ENCODE assay signal across 28 mouse cellular contexts in the genomic region with DNA sequence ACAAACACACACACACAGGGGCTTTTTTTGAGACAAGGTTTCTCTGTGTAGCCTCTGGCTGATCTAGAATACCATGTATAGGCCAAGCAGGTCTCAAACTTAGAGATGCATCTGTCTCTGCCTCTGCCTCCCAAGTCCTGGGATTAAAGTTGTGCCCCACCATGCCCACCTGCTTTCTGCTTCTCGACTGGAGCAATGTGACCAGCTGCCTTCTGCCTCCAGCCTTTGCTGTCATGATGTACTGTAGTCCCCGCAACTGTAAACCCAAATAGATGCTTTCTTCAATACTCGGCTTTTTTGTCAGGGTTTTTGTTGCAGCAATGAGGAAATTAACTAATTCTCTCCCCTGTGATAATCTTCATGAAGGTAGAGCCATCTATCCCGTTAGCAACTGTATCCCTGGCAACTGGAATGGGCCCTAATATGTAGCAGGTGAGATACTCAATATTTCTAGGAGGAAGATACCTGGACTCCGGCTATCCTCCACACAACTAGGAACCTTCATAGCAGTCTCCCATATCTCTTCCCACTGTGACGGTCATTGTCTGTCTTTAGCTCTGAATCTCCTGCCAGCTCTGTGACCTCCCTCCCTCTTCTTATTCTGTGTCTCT. TPM values are rescaled to one million over a fixed set of nuclear protein-coding genes. Genes with fewer than 3 reads are reported as not detected.
DNase-seq lines count a peak whose midpoint lies in the region; ATAC-seq and TF ChIP-seq lines count a peak whose summit lies in the region.
"Had no signal": no experiment of that assay in that cellular context is flagged by ENCODE, and none has a peak within 500 bp of the region (broad histone marks: within the 10 kb centered on the region; RNA-seq: fewer than 3 reads in every experiment).

No protein-coding gene starts in this region.

- no peaks in the 10 kb centered on the region for H3K9me3 ChIP-seq in heart, embryonic 12.5 days (replicated peaks)
- H3K9me3 ChIP-seq in liver, embryonic 12.5 days (replicated peaks), result no peaks in the 10 kb centered on the region
- H3K9me3 ChIP-seq in liver, postnatal 0 days (ENCODE audit: low read length), result no peaks in the 10 kb centered on the region
- H3K9me3 ChIP-seq: embryonic facial prominence, embryonic 13.5 days; forebrain, embryonic 10.5 days; heart, embryonic 15.5 days; hindbrain, embryonic 12.5 days; limb, embryonic 10.5 days; limb, embryonic 15.5 days; midbrain, embryonic 10.5 days; neural tube, embryonic 12.5 days; stomach, embryonic 15.5 days had no signal

- no peak for TF ChIP-seq EP300 in liver, postnatal 0 days (IDR thresholded peaks at IDR 0.05; ENCODE audit: low read depth)

- WGBS in heart, embryonic 12.5 days, result 64% methylated on average over 6 of the region's 6 CpGs
- 54% methylated on average over 6 of the region's 6 CpGs for WGBS in liver, embryonic 12.5 days (ENCODE audit: insufficient replicate concordance)
- 69% methylated on average over 6 of the region's 6 CpGs for WGBS in liver, postnatal 0 days (ENCODE audit: insufficient replicate concordance)

- H3K27ac ChIP-seq in heart, embryonic 12.5 days (ENCODE audit: poor library complexity, severe bottlenecking), result no peak overlapping the region
- no peak overlapping the region for H3K27ac ChIP-seq in liver, embryonic 12.5 days
- H3K27ac ChIP-seq in liver, postnatal 0 days (ENCODE audit: low read depth), result no peak overlapping the region
- H3K27ac ChIP-seq: embryonic facial prominence, embryonic 13.5 days; forebrain, embryonic 10.5 days; heart, embryonic 15.5 days; hindbrain, embryonic 12.5 days; hindbrain, postnatal 0 days; limb, embryonic 10.5 days; limb, embryonic 15.5 days; liver, embryonic 14.5 days; midbrain, embryonic 10.5 days; neural tube, embryonic 12.5 days; stomach, embryonic 15.5 days had no signal

- H3K9ac ChIP-seq in heart, embryonic 12.5 days, result no peak overlapping the region
- H3K9ac ChIP-seq in liver, embryonic 12.5 days, result 0 out of 2 replicates have a peak overlapping the region, but pooled peaks have one; percentile 17
- no peak overlapping the region for H3K9ac ChIP-seq in liver, postnatal 0 days (replicated peaks)
- H3K9ac ChIP-seq: embryonic facial prominence, embryonic 13.5 days; heart, embryonic 15.5 days; hindbrain, embryonic 12.5 days; limb, embryonic 15.5 days; liver, embryonic 14.5 days; lung, embryonic 14.5 days; neural tube, embryonic 12.5 days; stomach, embryonic 15.5 days had no signal

- H3K27me3 ChIP-seq in heart, embryonic 12.5 days (replicated peaks), result 0 out of 2 replicates have a peak, but pooled peaks cover 6% of the 10 kb centered on the region
- peaks cover 37% of the 10 kb centered on the region for H3K27me3 ChIP-seq in liver, embryonic 12.5 days (replicated peaks)
- H3K27me3 ChIP-seq in liver, postnatal 0 days (ENCODE audit: insufficient read depth, low read length), result no peaks in the 10 kb centered on the region
- H3K27me3 ChIP-seq: neural tube, embryonic 12.5 days; stomach, embryonic 15.5 days had no signal

- no peaks in the 10 kb centered on the region for H3K4me1 ChIP-seq in heart, embryonic 12.5 days (replicated peaks)
- H3K4me1 ChIP-seq in liver, embryonic 12.5 days, result peaks cover 2% of the 10 kb centered on the region; the same call in 1 of the 2 replicates
- peaks cover 8% of the 10 kb centered on the region for H3K4me1 ChIP-seq in liver, postnatal 0 days (ENCODE audit: insufficient read depth)
- H3K4me1 ChIP-seq: heart, embryonic 15.5 days; hindbrain, embryonic 12.5 days; limb, embryonic 10.5 days; neural tube, embryonic 12.5 days had no signal

- no peak for ATAC-seq in heart, embryonic 12.5 days (ENCODE audit: insufficient number of reproducible peaks, low FRiP score)
- ATAC-seq in liver, embryonic 12.5 days, result no peak
- no peak for ATAC-seq in liver, postnatal 0 days
- ATAC-seq: activated CD4-positive, CD25-positive, alpha-beta regulatory T cell, adult 4 months; forebrain, embryonic 16.5 days; hindbrain, postnatal 0 days; intestine, embryonic 16.5 days; midbrain, embryonic 16.5 days had no signal

- no peaks in the 10 kb centered on the region for H3K36me3 ChIP-seq in heart, embryonic 12.5 days
- no peaks in the 10 kb centered on the region for H3K36me3 ChIP-seq in liver, embryonic 12.5 days
- H3K36me3 ChIP-seq in liver, postnatal 0 days (replicated peaks; ENCODE audit: insufficient read depth, low read length), result no peaks in the 10 kb centered on the region
- H3K36me3 ChIP-seq: embryonic facial prominence, embryonic 13.5 days; forebrain, embryonic 10.5 days; heart, embryonic 15.5 days; hindbrain, embryonic 12.5 days; limb, embryonic 10.5 days; limb, embryonic 15.5 days; midbrain, embryonic 10.5 days; neural tube, embryonic 12.5 days; stomach, embryonic 15.5 days had no signal

- 0 out of 2 replicates have a peak overlapping the region, but pooled peaks have one; percentile 2 for H3K4me2 ChIP-seq in heart, embryonic 12.5 days
- H3K4me2 ChIP-seq in liver, embryonic 12.5 days, result no peak overlapping the region
- H3K4me2 ChIP-seq in liver, postnatal 0 days (ENCODE audit: low read depth, low read length), result no peak overlapping the region
- H3K4me2 ChIP-seq: embryonic facial prominence, embryonic 13.5 days; heart, embryonic 15.5 days; hindbrain, embryonic 12.5 days; limb, embryonic 15.5 days; lung, embryonic 14.5 days; neural tube, embryonic 12.5 days had no signal

- no peak overlapping the region for H3K4me3 ChIP-seq in heart, embryonic 12.5 days
- no peak overlapping the region for H3K4me3 ChIP-seq in liver, embryonic 12.5 days
- no peak overlapping the region for H3K4me3 ChIP-seq in liver, postnatal 0 days (ENCODE audit: low read depth, low read length)
- H3K4me3 ChIP-seq: embryonic facial prominence, embryonic 13.5 days; forebrain, embryonic 10.5 days; heart, embryonic 15.5 days; hindbrain, embryonic 12.5 days; limb, embryonic 10.5 days; limb, embryonic 15.5 days; midbrain, embryonic 10.5 days; neural tube, embryonic 12.5 days; stomach, embryonic 15.5 days had no signal

- no peak for TF ChIP-seq CTCF in liver, postnatal 0 days (IDR thresholded peaks at IDR 0.05; ENCODE audit: low read depth)

- DNase-seq in cerebellum, adult 11-12 months, result peak; percentile 55
- DNase-seq in cerebellum, postnatal 14 days, result no peak
- DNase-seq in heart, postnatal 4 days, result no peak
- no peak for DNase-seq in liver, postnatal 0 days
- no peak for DNase-seq in left cerebral cortex, adult 9 months (ENCODE audit: low spot score in 2 of 2)
- DNase-seq: kidney, adult 9 months; lung, embryonic 14.5 days; lung, postnatal 14 days; right cerebral cortex, postnatal 14 days; thymus, postnatal 14 days had no signal

RNA-seq across cellular contexts. Expression of gene Paqr7, which starts 13.3 kb away (rescaled TPM):
- polyA plus RNA-seq in heart, embryonic 12.5 days (2016; fragmentation: Nextera tagmentation; extraction: Ambion mirVana), result 12.3 and 12.9 TPM in 2 replicates
- 1 to 10 TPM; 8.2 to 9.0 TPM for total RNA-seq in heart, postnatal 4 days (2021)
- 6.5 and 7.2 TPM in 2 replicates for polyA plus RNA-seq in liver, embryonic 12.5 days (2016; fragmentation: Nextera tagmentation; extraction: Ambion mirVana)
- polyA plus RNA-seq in liver, postnatal 0 days (2015; fragmentation: Nextera tagmentation; extraction: Ambion mirVana), result 12.4 and 17.8 TPM in 2 replicates

RNA-seq across cellular contexts. Expression of gene Stmn1, which starts 15.1 kb away (rescaled TPM):
- 924 and 950 TPM in 2 replicates for polyA plus RNA-seq in heart, embryonic 12.5 days (2016; fragmentation: Nextera tagmentation; extraction: Ambion mirVana)
- 100 to 1,000 TPM; 312 to 327 TPM for total RNA-seq in heart, postnatal 4 days (2021)
- polyA plus RNA-seq in liver, embryonic 12.5 days (2016; fragmentation: Nextera tagmentation; extraction: Ambion mirVana), result 558 and 570 TPM in 2 replicates
- polyA plus RNA-seq in liver, postnatal 0 days (2015; fragmentation: Nextera tagmentation; extraction: Ambion mirVana), result 249 and 258 TPM in 2 replicates

RNA-seq across cellular contexts. Expression of gene Aunip, which starts 27.6 kb away (rescaled TPM):
- 11.4 and 12.0 TPM in 2 replicates for polyA plus RNA-seq in heart, embryonic 12.5 days (2016; fragmentation: Nextera tagmentation; extraction: Ambion mirVana)
- 1 to 10 TPM; 2.9 to 3.6 TPM for total RNA-seq in heart, postnatal 4 days (2021)
- polyA plus RNA-seq in liver, embryonic 12.5 days (2016; fragmentation: Nextera tagmentation; extraction: Ambion mirVana), result 26.9 and 27.6 TPM in 2 replicates
- 6.9 and 7.1 TPM in 2 replicates for polyA plus RNA-seq in liver, postnatal 0 days (2015; fragmentation: Nextera tagmentation; extraction: Ambion mirVana)
- total RNA-seq: gastrocnemius, adult 8-10 months had no signal

RNA-seq across cellular contexts. Expression of gene Mtfr1l, which starts 52.0 kb away (rescaled TPM):
- 151 and 156 TPM in 2 replicates for polyA plus RNA-seq in heart, embryonic 12.5 days (2016; fragmentation: Nextera tagmentation; extraction: Ambion mirVana)
- total RNA-seq in heart, postnatal 4 days (2021), result 100 to 1,000 TPM; 145 to 150 TPM
- polyA plus RNA-seq in liver, embryonic 12.5 days (2016; fragmentation: Nextera tagmentation; extraction: Ambion mirVana), result 69.3 and 72.1 TPM in 2 replicates
- polyA plus RNA-seq in liver, postnatal 0 days (2015; fragmentation: Nextera tagmentation; extraction: Ambion mirVana), result 56.9 and 60.3 TPM in 2 replicates
